Mouse (Mus musculus): ENCODE results near the gene Gm17606.
"Not testable (repeated sequence)": the region's sequence is repeated elsewhere in the genome, so short reads cannot be mapped to it uniquely, and the experiment has no call there.

The Gm17606 gene

DNA sequence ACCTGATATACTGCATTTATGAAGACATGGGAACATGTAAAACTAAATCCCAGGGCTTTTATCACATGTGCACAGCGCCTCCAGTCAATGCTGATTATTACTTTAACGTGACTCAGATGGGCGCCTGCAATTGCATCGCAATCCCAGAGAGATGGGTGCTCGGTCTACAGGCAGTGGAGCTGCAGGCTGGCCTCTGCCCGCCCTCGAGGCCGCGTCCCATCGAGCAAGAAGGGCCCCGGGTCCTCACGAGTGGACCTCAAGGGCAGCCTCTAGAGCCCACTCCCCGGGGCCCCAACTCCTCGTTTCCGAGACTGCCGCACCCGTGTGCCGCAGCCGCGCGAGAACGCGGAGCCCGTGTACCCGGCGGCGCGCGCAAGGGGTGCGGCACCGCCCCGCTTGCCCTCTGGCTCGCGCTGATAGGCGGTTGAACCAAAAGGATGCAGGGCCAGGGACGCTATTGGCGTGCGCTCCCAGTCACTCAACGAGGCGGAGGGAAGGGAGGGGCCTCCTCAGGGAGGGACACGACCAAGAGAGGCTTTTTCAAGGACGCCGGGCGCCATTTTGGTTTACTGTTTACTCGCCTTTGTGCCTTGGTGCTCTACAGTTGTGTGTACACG is 37.6 kb upstream of the Gm17606 start:
- Histone ChIP-seq H3K9me3 (ENCODE audit: low read length) (no peaks in the 10 kb centered on the region), H3K4me3 (replicated peaks; ENCODE audit: low read length) (peak overlapping the region; percentile 86), H3K27me3 (ENCODE audit: insufficient read depth, low read length) (no peaks in the 10 kb centered on the region), H3K36me3 (ENCODE audit: insufficient read depth, low read length) (peaks cover 6% of the 10 kb centered on the region; the same call in 1 of the 2 replicates), H3K4me1 (replicated peaks; ENCODE audit: low read depth, low read length) (peaks cover 35% of the 10 kb centered on the region)
- TF ChIP-seq POU5F1 (IDR thresholded peaks at IDR 0.05; ENCODE audit: borderline replicate concordance, low read length) (no peak), NANOG (IDR thresholded peaks at IDR 0.05; ENCODE audit: borderline replicate concordance, low read length) (no peak), CTCF (conservative IDR thresholded peaks at IDR 0.05; ENCODE audit: low read length) (no peak)

DNA sequence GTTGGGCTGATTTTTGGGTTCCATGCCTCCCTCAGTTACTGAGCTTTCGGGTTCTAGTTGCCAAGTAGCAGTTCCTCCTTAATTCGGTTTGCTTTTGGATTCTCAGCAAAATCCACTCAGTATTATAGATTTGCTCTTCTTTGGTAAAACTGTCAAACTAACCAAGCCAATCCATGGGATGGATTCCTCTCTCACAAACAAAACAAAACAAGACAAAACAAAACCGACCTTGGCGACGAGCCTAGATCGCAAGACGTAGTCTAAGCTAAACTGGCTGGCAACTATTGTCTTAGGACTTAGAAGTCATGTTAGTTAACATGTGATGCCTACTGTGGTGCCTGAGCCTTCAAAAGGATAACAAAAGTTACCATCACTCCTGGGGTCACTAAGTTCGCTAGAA is 37.1 kb upstream of the Gm17606 start:
- Histone ChIP-seq H3K4me1 (replicated peaks; ENCODE audit: low read depth, low read length) (peaks cover 35% of the 10 kb centered on the region), H3K9me3 (ENCODE audit: low read length) (no peaks in the 10 kb centered on the region), H3K4me3 (replicated peaks; ENCODE audit: low read length) (peak overlapping the region; percentile 86), H3K36me3 (ENCODE audit: insufficient read depth, low read length) (peaks cover 6% of the 10 kb centered on the region; the same call in 1 of the 2 replicates), H3K27me3 (ENCODE audit: insufficient read depth, low read length) (no peaks in the 10 kb centered on the region)
- no peak for TF ChIP-seq CTCF (conservative IDR thresholded peaks at IDR 0.05; ENCODE audit: low read length)
- TF ChIP-seq POU5F1 (IDR thresholded peaks at IDR 0.05; ENCODE audit: borderline replicate concordance, low read length), result no peak
- no peak for TF ChIP-seq NANOG (IDR thresholded peaks at IDR 0.05; ENCODE audit: borderline replicate concordance, low read length)

DNA sequence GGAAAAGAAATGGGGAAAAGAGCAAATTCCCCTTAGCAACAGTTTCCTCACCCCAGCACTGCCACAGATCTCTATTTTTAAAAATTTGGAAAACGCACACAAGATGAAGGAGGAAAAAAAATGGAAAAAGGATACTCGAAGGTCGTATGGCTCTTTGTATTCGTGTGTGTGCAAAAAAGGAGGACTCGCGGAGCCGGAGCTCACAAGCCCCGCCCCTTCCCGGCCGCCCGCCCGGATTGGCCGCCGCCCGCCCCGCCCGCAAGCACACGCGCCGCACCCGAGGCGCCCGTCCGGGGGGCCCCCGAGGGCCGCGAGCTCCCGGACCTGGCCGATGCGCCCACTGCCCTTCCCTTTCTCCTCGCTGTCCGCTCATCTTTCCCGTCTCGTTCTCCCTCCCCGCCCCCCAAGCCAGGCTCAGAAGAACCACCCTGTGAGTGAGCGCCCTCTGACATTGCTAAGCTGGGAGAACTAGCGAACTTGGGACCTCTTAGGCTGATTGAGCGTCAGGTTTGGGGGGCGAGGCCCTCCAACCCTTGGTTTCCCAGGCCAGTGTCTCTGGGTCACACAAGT is 34.9 kb upstream of the Gm17606 start, which contains the start of gene 4931414P19Rik:
Gene 4931414P19Rik (minus strand): TSS at position 242 of the 570 bp plus-strand sequence.
- Histone ChIP-seq H3K36me3 (ENCODE audit: insufficient read depth, low read length) (peaks cover 9% of the 10 kb centered on the region), H3K9me3 (ENCODE audit: low read length) (no peaks in the 10 kb centered on the region), H3K27me3 (ENCODE audit: insufficient read depth, low read length) (no peaks in the 10 kb centered on the region), H3K4me1 (replicated peaks; ENCODE audit: low read depth, low read length) (peaks cover 52% of the 10 kb centered on the region), H3K4me3 (replicated peaks; ENCODE audit: low read length) (peak within 1 kb of the TSS; percentile 60)
- TF ChIP-seq NANOG (IDR thresholded peaks at IDR 0.05; ENCODE audit: borderline replicate concordance, low read length), result no peak
- no peak for TF ChIP-seq CTCF (conservative IDR thresholded peaks at IDR 0.05; ENCODE audit: low read length)
- TF ChIP-seq POU5F1 (IDR thresholded peaks at IDR 0.05; ENCODE audit: borderline replicate concordance, low read length), result no peak

DNA sequence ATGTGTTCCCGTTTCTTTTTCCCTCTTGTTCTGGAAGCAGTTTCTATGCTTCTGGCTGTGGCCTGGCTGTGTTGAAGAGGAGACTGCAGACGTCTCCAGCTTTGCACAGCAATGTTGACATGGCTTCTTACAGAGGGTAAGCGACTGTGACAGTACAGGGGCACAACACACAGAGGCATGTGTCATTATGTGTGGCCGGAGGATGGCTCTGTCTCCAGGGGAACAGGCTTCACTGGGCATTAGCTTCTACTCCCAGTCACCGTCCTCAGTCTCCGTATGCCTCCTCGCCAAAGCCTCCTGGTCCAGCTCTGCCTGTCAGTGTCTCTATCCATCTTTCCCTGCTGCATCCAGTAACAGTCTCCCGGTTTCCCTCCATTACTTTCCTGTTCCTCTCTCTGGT is 33.5 kb upstream of the Gm17606 start:
- no peak for TF ChIP-seq POU5F1 (IDR thresholded peaks at IDR 0.05; ENCODE audit: borderline replicate concordance, low read length)
- no peak for TF ChIP-seq NANOG (IDR thresholded peaks at IDR 0.05; ENCODE audit: borderline replicate concordance, low read length)
- no peak for TF ChIP-seq CTCF (conservative IDR thresholded peaks at IDR 0.05; ENCODE audit: low read length)
- H3K36me3 ChIP-seq (ENCODE audit: insufficient read depth, low read length), result peaks cover 23% of the 10 kb centered on the region
- H3K27me3 ChIP-seq (ENCODE audit: insufficient read depth, low read length), result no peaks in the 10 kb centered on the region
- peaks cover 51% of the 10 kb centered on the region for H3K4me1 ChIP-seq (replicated peaks; ENCODE audit: low read depth, low read length)
- H3K4me3 ChIP-seq (replicated peaks; ENCODE audit: low read length), result no peak overlapping the region
- no peaks in the 10 kb centered on the region for H3K9me3 ChIP-seq (ENCODE audit: low read length)

DNA sequence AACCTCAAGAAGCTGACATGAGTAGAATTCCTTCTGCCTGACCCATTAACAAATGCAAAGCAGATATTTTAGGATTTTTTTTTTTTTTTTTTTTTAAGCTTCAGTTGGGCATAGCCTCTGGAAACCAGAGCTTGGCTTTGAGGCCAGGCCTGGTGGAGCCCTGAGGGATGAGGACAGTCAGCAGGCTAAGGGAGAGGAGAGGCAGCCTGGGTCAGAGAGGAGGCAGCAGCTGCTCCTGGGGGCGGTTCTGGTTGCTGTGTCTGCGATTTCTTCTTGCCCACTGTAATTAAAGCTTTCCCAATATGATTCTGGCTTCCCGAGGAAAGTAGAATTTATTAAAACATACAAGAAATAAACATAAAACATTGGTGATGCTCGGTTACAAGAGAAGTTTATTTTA is 31.5 kb upstream of the Gm17606 start:
- H3K4me3 ChIP-seq (replicated peaks; ENCODE audit: low read length), result no peak overlapping the region
- peaks cover 54% of the 10 kb centered on the region for H3K4me1 ChIP-seq (replicated peaks; ENCODE audit: low read depth, low read length)
- no peak for TF ChIP-seq CTCF (conservative IDR thresholded peaks at IDR 0.05; ENCODE audit: low read length)
- no peak for TF ChIP-seq NANOG (IDR thresholded peaks at IDR 0.05; ENCODE audit: borderline replicate concordance, low read length)
- TF ChIP-seq POU5F1 (IDR thresholded peaks at IDR 0.05; ENCODE audit: borderline replicate concordance, low read length), result no peak
- no peaks in the 10 kb centered on the region for H3K9me3 ChIP-seq (ENCODE audit: low read length)
- no peaks in the 10 kb centered on the region for H3K27me3 ChIP-seq (ENCODE audit: insufficient read depth, low read length)
- peaks cover 37% of the 10 kb centered on the region for H3K36me3 ChIP-seq (ENCODE audit: insufficient read depth, low read length)

DNA sequence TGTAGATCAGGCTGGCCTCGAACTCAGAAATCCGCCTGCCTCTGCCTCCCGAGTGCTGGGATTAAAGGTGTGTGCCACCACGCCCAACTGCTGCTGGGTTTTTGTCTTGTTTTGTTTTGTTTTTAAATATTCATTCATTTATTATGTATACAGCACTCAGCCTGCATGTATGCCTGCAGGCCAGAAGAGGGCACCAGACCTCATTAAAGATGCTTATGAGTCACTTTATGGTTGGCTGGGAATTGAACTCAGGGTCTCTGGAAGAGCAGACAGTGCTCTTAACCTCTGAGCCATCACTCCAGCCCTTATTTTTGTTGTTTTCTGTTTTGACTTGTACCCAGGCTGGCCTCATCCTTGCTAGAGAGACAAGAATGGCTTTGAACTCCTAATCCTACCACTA is 30.8 kb upstream of the Gm17606 start:
- Histone ChIP-seq H3K27me3 (ENCODE audit: insufficient read depth, low read length) (no peaks in the 10 kb centered on the region), H3K4me1 (replicated peaks; ENCODE audit: low read depth, low read length) (peaks cover 54% of the 10 kb centered on the region), H3K36me3 (ENCODE audit: insufficient read depth, low read length) (peaks cover 44% of the 10 kb centered on the region), H3K4me3 (replicated peaks; ENCODE audit: low read length) (no peak overlapping the region), H3K9me3 (ENCODE audit: low read length) (no peaks in the 10 kb centered on the region)
- TF ChIP-seq CTCF (conservative IDR thresholded peaks at IDR 0.05; ENCODE audit: low read length), result peak; percentile 66
- TF ChIP-seq NANOG (IDR thresholded peaks at IDR 0.05; ENCODE audit: borderline replicate concordance, low read length), result no peak

DNA sequence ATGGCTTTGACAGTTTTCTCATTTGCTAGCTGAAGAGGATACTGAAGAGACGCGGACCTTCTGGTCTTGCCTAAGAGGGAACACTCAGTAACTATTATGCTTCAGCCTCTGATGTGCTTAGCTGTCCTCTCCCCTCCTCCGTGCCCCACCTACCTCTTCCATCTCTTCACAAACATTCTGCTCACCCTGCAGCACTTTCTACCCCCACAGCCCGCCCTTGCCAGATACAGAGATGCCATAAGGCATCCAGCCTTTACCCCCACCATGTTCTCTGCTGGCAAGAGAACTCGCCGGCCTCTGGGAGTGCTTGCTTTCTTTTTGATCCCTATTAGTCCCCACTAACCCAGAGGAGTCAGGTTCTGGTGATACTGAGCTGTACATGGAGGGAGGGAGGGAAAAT is 30.1 kb upstream of the Gm17606 start:
- Histone ChIP-seq H3K36me3 (ENCODE audit: insufficient read depth, low read length) (peaks cover 51% of the 10 kb centered on the region), H3K27me3 (ENCODE audit: insufficient read depth, low read length) (no peaks in the 10 kb centered on the region), H3K4me3 (replicated peaks; ENCODE audit: low read length) (no peak overlapping the region), H3K4me1 (replicated peaks; ENCODE audit: low read depth, low read length) (peaks cover 52% of the 10 kb centered on the region), H3K9me3 (ENCODE audit: low read length) (no peaks in the 10 kb centered on the region)
- TF ChIP-seq CTCF (conservative IDR thresholded peaks at IDR 0.05; ENCODE audit: low read length) (no peak), NANOG (IDR thresholded peaks at IDR 0.05; ENCODE audit: borderline replicate concordance, low read length) (no peak), POU5F1 (IDR thresholded peaks at IDR 0.05; ENCODE audit: borderline replicate concordance, low read length) (no peak)

DNA sequence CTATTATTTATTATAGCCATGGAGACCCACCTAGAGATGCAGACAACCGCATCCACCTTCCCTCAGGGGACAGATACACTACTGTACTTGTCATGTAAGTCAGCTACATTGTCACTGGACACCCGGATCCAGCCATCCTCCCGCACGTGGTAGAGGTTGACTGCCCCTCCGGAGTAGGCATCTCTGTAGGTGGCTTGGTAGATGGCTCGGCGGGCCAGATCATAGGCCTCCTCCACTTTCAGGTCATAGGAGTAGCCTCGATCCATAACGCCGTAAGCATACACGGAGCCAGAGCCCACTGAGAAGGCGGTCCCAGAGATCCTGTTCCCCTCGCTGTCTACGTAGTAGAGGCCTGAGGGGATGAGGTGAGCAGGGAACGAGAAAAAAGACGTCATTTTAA is 26.6 kb upstream of the Gm17606 start:
- H3K27me3 ChIP-seq (ENCODE audit: insufficient read depth, low read length); H3K9me3 ChIP-seq (ENCODE audit: low read length); H3K4me3 ChIP-seq (replicated peaks; ENCODE audit: low read length): not testable (repeated sequence)
- Histone ChIP-seq H3K4me1 (replicated peaks; ENCODE audit: low read depth, low read length) (peaks cover 52% of the 10 kb centered on the region), H3K36me3 (ENCODE audit: insufficient read depth, low read length) (peaks cover 60% of the 10 kb centered on the region)

All from E14TG2a.4 (cell line).